Mouse (Mus musculus) CH12.LX (cell line): ENCODE data around the gene Hpn. TPM values are rescaled to one million over a fixed set of nuclear protein-coding genes. Genes with fewer than 3 reads are reported as not detected.

Experiments used
- DNase-seq: peaks from one replicate; pipeline ENCODE4 v3.0.0-alpha.2; 2013; ENCODE audit errors: extremely low read depth
- H3K27ac ChIP-seq: 2 replicates; pipeline ENCODE4 v1.5.1; 2012; ENCODE audit warnings: low read depth, mild to moderate bottlenecking, control low read depth, moderate library complexity; ENCODE audit not compliant: insufficient read depth
- H3K27me3 ChIP-seq: replicated peaks from 2 replicates; pipeline ENCODE3; 2012; ENCODE audit warnings: inconsistent platforms
- H3K36me3 ChIP-seq, 2 experiments: replicated peaks in 1 of 2; 2 replicates each; pipeline versions ENCODE3 to v1.6.1; 2012; ENCODE audit warnings: inconsistent platforms in 1 of 2, low read length in 1 of 2, mild to moderate bottlenecking in 1 of 2, mixed read lengths in 1 of 2, moderate library complexity in 1 of 2; ENCODE audit not compliant: control insufficient read depth in 1 of 2, insufficient read depth in 1 of 2
- H3K4me1 ChIP-seq, 2 experiments: 2 replicates each; pipeline ENCODE4 v1.6.1; 2012; ENCODE audit warnings: inconsistent platforms in 1 of 2, moderate library complexity in 1 of 2; ENCODE audit not compliant: insufficient read depth in 2 of 2, control insufficient read depth in 1 of 2
- H3K4me2 ChIP-seq: 2 replicates; pipeline ENCODE4 v1.6.1; 2012; ENCODE audit warnings: low read depth, mild to moderate bottlenecking, control low read depth; ENCODE audit not compliant: poor library complexity, insufficient read depth, severe bottlenecking
- H3K4me3 ChIP-seq, 3 experiments: fragments of 150-350 bp in 1 of 3; sonication (generic) in 1 of 3; replicated peaks in 1 of 3; 2 replicates each; pipeline versions ENCODE3 to v1.5.1; 2011 to 2012; ENCODE audit warnings: low read depth in 2 of 3, low read length in 2 of 3, mild to moderate bottlenecking in 2 of 3, moderate library complexity in 2 of 3, control low read depth in 1 of 3, improper control_type of control experiment in 1 of 3, inconsistent platforms in 1 of 3, mixed read lengths in 1 of 3; ENCODE audit not compliant: poor library complexity in 1 of 3
- H3K79me2 ChIP-seq: replicated peaks from 2 replicates; pipeline ENCODE4 v1.6.1; 2012; ENCODE audit warnings: mild to moderate bottlenecking, moderate library complexity; ENCODE audit not compliant: control insufficient read depth, poor library complexity, insufficient read depth, severe bottlenecking; ENCODE audit errors: extremely low read depth
- H3K9ac ChIP-seq: 2 replicates; pipeline ENCODE4 v1.6.1; 2012; ENCODE audit warnings: low read depth, mild to moderate bottlenecking, control low read depth, moderate library complexity; ENCODE audit not compliant: insufficient read depth
- H3K9me3 ChIP-seq: replicated peaks from 2 replicates; pipeline ENCODE3; 2012; ENCODE audit warnings: low read length, inconsistent platforms, mixed read lengths
- BHLHE40 ChIP-seq: IDR thresholded peaks from 2 replicates; pipeline ENCODE4 v1.6.1; 2011; ENCODE audit warnings: mild to moderate bottlenecking, low read depth, low read length, improper control_type of control experiment
- CHD2 ChIP-seq: IDR thresholded peaks from 2 replicates; pipeline ENCODE4 v1.6.1; 2011; ENCODE audit warnings: low read length, improper control_type of control experiment
- ELF1 ChIP-seq: IDR thresholded peaks from 2 replicates; pipeline ENCODE4 v1.6.1; 2014; ENCODE audit warnings: low read depth, mild to moderate bottlenecking, inconsistent platforms, low read length, improper control_type of control experiment
- HCFC1 ChIP-seq: IDR thresholded peaks from 2 replicates; pipeline ENCODE4 v1.6.1; 2012; ENCODE audit warnings: low read depth, mild to moderate bottlenecking, inconsistent platforms, low read length, improper control_type of control experiment
- IRF4 ChIP-seq: IDR thresholded peaks from 2 replicates; pipeline ENCODE4 v1.6.1; 2014; ENCODE audit warnings: low read depth, mild to moderate bottlenecking, inconsistent platforms, low read length, improper control_type of control experiment
- JUND ChIP-seq: conservative IDR thresholded peaks from 2 replicates; pipeline ENCODE4 v1.6.1; 2011; ENCODE audit warnings: low read depth, low read length, improper control_type of control experiment
- MAX ChIP-seq: IDR thresholded peaks from 2 replicates; pipeline ENCODE4 v1.6.1; 2011; ENCODE audit warnings: low read length, improper control_type of control experiment
- MAZ ChIP-seq: IDR thresholded peaks from 2 replicates; pipeline ENCODE4 v1.6.1; 2012; ENCODE audit warnings: low read depth, mild to moderate bottlenecking, inconsistent platforms, low read length, improper control_type of control experiment, moderate library complexity
- MXI1 ChIP-seq: IDR thresholded peaks from 2 replicates; pipeline ENCODE4 v1.6.1; 2011; ENCODE audit warnings: mild to moderate bottlenecking, low read depth, low read length, improper control_type of control experiment
- POLR2A ChIP-seq: IDR thresholded peaks from 2 replicates; pipeline ENCODE4 v1.6.1; 2011; ENCODE audit warnings: low read depth, mild to moderate bottlenecking, improper control_type of control experiment, low read length
- RAD21 ChIP-seq: IDR thresholded peaks from 2 replicates; pipeline ENCODE4 v1.6.1; 2011; ENCODE audit warnings: low read depth, mild to moderate bottlenecking, low read length, improper control_type of control experiment, moderate library complexity
- RCOR1 ChIP-seq: conservative IDR thresholded peaks from 2 replicates; pipeline ENCODE4 v1.6.1; 2012; ENCODE audit warnings: low read depth, mild to moderate bottlenecking, inconsistent platforms, low read length, improper control_type of control experiment
- SIN3A ChIP-seq: IDR thresholded peaks from 2 replicates; pipeline ENCODE4 v1.6.1; 2012; ENCODE audit warnings: low read length, improper control_type of control experiment, inconsistent platforms
- SMC3 ChIP-seq: IDR thresholded peaks from 2 replicates; pipeline ENCODE4 v1.6.1; 2011; ENCODE audit warnings: low read depth, low read length, improper control_type of control experiment
- TBP ChIP-seq: conservative IDR thresholded peaks from 2 replicates; pipeline ENCODE4 v1.6.1; 2011; ENCODE audit warnings: low read depth, low read length, improper control_type of control experiment
- USF1 ChIP-seq: IDR thresholded peaks from 2 replicates; pipeline ENCODE4 v1.6.1; 2014; ENCODE audit warnings: low read depth, mild to moderate bottlenecking, inconsistent platforms, low read length, improper control_type of control experiment
- ZNF384 ChIP-seq: IDR thresholded peaks from 2 replicates; pipeline ENCODE4 v1.6.1; 2012; ENCODE audit warnings: low read depth, low read length, improper control_type of control experiment, inconsistent platforms
- dilution Hi-C: fragments of 300-500 bp; cut with MboI; formaldehyde crosslinking; loops from 2 replicates; pipeline ENCODE4 v1.14.3; 2020; ENCODE audit warnings: low sequenced_read_pairs; ENCODE audit not compliant: extremely low pct_unique_long_range_greater_than_20kb, extremely low pct_ligation_motif_present
- in situ Hi-C: fragments of 300-500 bp; cut with MboI; formaldehyde crosslinking; loops from 3 replicates; pipeline ENCODE4 v1.14.3; 2019; ENCODE audit warnings: low sequenced_read_pairs, low pct_ligation_motif_present, low pct_unique_long_range_greater_than_20kb, mixed read lengths
- polyA plus RNA-seq: library from polyadenylated mRNA; unstranded; fragments of >175 nt; gene quantifications from 2 replicates; pipeline ENCODE4 v1.2.1, GENCODE M21; 2012; ENCODE audit warnings: low read depth; ENCODE audit not compliant: insufficient read length
- total RNA-seq, 2 experiments: library from RNA; depleted of rRNA; stranded (reverse); fragments of 300-350 nt in 1 of 2; fragments of >200 nt in 1 of 2; gene quantifications; 2 replicates each; pipeline ENCODE4 v1.2.3; 2012 to 2014

The Hpn gene
- total and polyA plus RNA-seq, 3 experiments: 3.0 to 16.7 (median 8.7) TPM

DNA sequence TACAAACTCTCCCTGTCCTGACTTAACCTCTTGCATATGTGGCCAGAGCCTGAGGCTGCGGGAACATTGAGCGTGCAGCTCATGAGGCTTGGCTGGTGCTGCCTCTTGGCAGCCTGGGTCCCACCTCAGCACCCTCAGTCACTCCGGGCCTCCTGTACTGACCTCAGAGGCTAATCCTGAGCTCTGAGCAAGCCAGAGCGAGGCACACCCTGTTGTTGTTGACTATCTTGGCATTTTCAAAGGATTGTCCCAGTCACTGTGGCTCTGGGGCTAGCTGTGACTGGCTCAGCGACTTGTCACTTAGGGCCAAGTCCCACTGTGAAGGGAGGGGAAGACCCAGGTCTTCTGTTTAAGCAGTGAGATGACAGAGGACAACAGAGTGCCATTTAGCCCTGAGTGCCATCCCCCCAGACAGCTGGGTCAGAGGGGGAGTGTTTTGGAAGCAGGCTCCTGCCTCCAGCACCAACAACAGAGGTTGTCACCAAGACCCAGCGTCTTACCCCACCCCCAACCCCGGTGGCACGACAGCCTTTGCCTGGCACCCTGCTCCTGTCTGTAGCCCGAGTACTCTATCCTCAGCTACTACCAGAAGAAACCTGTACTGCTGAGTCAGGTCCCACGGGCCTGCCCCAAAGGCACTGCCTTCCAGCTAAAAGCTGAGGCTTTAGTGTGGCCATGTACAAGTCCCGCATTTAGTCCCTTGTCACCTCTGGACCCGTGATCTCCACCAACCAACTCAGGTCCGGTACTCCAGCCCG, 32.1 kb downstream of the Hpn start:
- H3K9ac ChIP-seq: no peak overlapping the region
- peaks cover 6% of the 10 kb centered on the region for H3K9me3 ChIP-seq
- no peak overlapping the region for H3K27ac ChIP-seq
- H3K27me3 ChIP-seq: peaks cover 7% of the 10 kb centered on the region
- peaks cover 0 to 7% of the 10 kb centered on the region in 2 experiments; a peak in 2 of 4 replicates for H3K4me1 ChIP-seq
- no peak for DNase-seq
- in situ Hi-C loops: no loop called here
- no peaks in the 10 kb centered on the region for H3K36me3 ChIP-seq
- dilution Hi-C loops: no loop called here
- H3K79me2 ChIP-seq: no peaks in the 10 kb centered on the region
- no peak overlapping the region for H3K4me3 ChIP-seq
- H3K4me2 ChIP-seq: no peak overlapping the region
- TF ChIP-seq RCOR1: no peak

DNA sequence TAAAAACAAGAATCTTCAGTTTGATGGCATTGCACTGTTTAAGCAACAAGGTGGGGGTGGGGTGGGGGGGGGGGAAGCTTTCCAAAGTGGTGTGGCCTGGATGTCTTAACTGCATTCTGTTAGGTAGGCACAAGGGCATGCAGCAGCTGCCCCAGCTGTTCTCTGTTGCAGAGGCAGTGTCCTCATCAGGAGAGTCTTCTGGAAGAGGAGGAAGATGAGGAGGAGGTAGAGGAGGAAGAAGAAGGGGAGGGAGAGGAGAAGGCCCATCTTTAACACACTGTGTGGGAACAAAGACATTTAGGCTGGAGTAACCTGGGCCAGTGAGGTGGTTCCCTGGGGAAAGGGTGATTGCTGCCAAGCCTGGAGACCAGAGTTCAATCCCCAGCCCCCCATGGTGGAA, 33.0 kb downstream of the Hpn start:
- DNase-seq: no peak
- no peak overlapping the region for H3K4me3 ChIP-seq
- H3K36me3 ChIP-seq: no peaks in the 10 kb centered on the region
- H3K27ac ChIP-seq: no peak overlapping the region
- H3K9me3 ChIP-seq: peaks cover 6% of the 10 kb centered on the region
- peaks cover 10% of the 10 kb centered on the region for H3K27me3 ChIP-seq
- H3K79me2 ChIP-seq: no peaks in the 10 kb centered on the region
- H3K4me2 ChIP-seq: no peak overlapping the region
- H3K4me1 ChIP-seq: peaks cover 0 to 7% of the 10 kb centered on the region in 2 experiments; a peak in 2 of 4 replicates
- dilution Hi-C loops (no loop called here), in situ Hi-C loops (no loop called here)
- no peak overlapping the region for H3K9ac ChIP-seq
- TF ChIP-seq CHD2 (no peak), HCFC1 (no peak)

DNA sequence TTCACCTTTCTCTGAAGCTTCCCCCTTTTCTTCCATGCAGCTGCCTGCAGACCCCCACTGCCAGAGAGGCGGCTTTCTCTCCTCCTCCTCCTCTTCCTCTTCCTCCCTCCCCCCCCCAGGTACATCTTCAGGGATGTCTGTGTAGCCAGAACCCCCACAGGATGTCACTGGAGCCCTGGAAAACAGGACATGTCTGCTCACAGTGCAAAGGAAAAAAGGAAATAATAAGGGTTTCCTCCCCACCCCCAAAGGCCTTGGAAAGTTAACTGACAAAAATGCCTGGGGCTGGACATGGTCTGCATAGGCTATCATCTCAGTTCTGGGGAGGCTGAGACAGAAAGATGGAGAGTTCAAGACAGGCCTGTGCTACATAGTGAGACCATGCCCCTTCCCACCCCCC, 34.0 kb downstream of the Hpn start:
- Histone ChIP-seq H3K9me3 (peaks cover 6% of the 10 kb centered on the region), H3K9ac (no peak overlapping the region), H3K27me3 (peaks cover 10% of the 10 kb centered on the region), H3K27ac (no peak overlapping the region), H3K4me2 (no peak overlapping the region), H3K79me2 (no peaks in the 10 kb centered on the region), H3K36me3 (no peaks in the 10 kb centered on the region), H3K4me1 (peaks cover 0 to 7% of the 10 kb centered on the region in 2 experiments; a peak in 2 of 4 replicates), H3K4me3 (no peak overlapping the region)
- dilution Hi-C loops: no loop called here
- in situ Hi-C loops: no loop called here
- no peak for DNase-seq
- no peak for TF ChIP-seq IRF4
- no peak for TF ChIP-seq BHLHE40
- TF ChIP-seq JUND: no peak
- TF ChIP-seq MAZ: no peak
- TF ChIP-seq HCFC1: no peak
- TF ChIP-seq ELF1: no peak
- no peak for TF ChIP-seq SIN3A
- no peak for TF ChIP-seq RAD21
- no peak for TF ChIP-seq MXI1
- no peak for TF ChIP-seq ZNF384
- TF ChIP-seq TBP: no peak
- TF ChIP-seq SMC3: no peak
- no peak for TF ChIP-seq USF1
- TF ChIP-seq POLR2A: no peak
- TF ChIP-seq MAX: no peak
